Mouse (Mus musculus): ENCODE results near the gene Vps29. TPM values are rescaled to one million over a fixed set of nuclear protein-coding genes. Genes with fewer than 3 reads are reported as not detected.

The Vps29 gene
- polyA plus RNA-seq, 1 experiment = 148 TPM

- Histone ChIP-seq H3K79me3 (ENCODE audit: low read depth) (no peaks in the 10 kb centered on the region), H3ac (ENCODE audit: control insufficient read depth, insufficient read length, low read depth) (no peak overlapping the region), H3K4me3 (ENCODE audit: insufficient read depth, poor library complexity, severe bottlenecking) (no peak overlapping the region), H3K36me3 (ENCODE audit: control insufficient read depth, insufficient read depth) (no peaks in the 10 kb centered on the region), H3K79me2 (ENCODE audit: control insufficient read depth, insufficient read depth) (no peaks in the 10 kb centered on the region), H3K27me3 (ENCODE audit: control insufficient read depth, insufficient read depth, insufficient read length) (no peaks in the 10 kb centered on the region)
- no peak for TF ChIP-seq USF1 (IDR thresholded peaks at IDR 0.05; ENCODE audit: low read depth)
- TF ChIP-seq MYOD1 (IDR thresholded peaks at IDR 0.05; ENCODE audit: control insufficient read depth, insufficient read length, low read depth) = no peak
- TF ChIP-seq MYOG (IDR thresholded peaks at IDR 0.05; ENCODE audit: control insufficient read depth, extremely low read depth, insufficient read length) = no peak
- no peak for TF ChIP-seq FOSL1 (IDR thresholded peaks at IDR 0.05; ENCODE audit: insufficient read depth, low read length, poor library complexity, severe bottlenecking)
- TF ChIP-seq CTCF (IDR thresholded peaks at IDR 0.05; ENCODE audit: control insufficient read depth, insufficient read depth, insufficient read length) = no peak
- TF ChIP-seq MAX (IDR thresholded peaks at IDR 0.05) = no peak
- TF ChIP-seq CEBPB (IDR thresholded peaks at IDR 0.05; ENCODE audit: low read depth) = no peak
Observed at GRCm38 (mm10) chr5:122412826-122413225, 58.7 kb downstream of the Vps29 start.

DNA sequence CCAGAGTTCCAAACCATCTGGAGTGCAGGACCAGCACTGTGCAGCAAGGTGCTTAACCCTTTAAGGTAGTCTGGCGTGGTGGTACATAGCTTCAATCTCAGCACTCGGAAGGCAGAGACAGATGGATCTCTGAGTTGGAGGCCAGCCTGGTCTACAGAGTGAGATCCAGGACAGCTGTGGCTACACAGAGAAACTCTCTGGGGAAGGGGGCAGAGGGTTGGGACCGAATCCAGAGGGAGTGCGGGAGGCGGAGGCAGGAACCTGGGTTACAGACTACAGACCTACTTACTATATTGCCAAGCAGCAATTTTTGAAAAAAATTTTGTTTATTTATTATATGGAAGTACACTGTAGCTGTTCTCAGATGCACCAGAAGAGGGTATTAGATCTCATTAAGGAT, 60.2 kb downstream of the Vps29 start:
- no peaks in the 10 kb centered on the region for H3K79me2 ChIP-seq (ENCODE audit: control insufficient read depth, insufficient read depth)
- no peak overlapping the region for H3K4me3 ChIP-seq (ENCODE audit: insufficient read depth, poor library complexity, severe bottlenecking)
- no peaks in the 10 kb centered on the region for H3K36me3 ChIP-seq (ENCODE audit: control insufficient read depth, insufficient read depth)
- no peak overlapping the region for H3ac ChIP-seq (ENCODE audit: control insufficient read depth, insufficient read length, low read depth)
- no peaks in the 10 kb centered on the region for H3K79me3 ChIP-seq (ENCODE audit: low read depth)
- H3K27me3 ChIP-seq (ENCODE audit: control insufficient read depth, insufficient read depth, insufficient read length) = no peaks in the 10 kb centered on the region
- TF ChIP-seq CTCF (IDR thresholded peaks at IDR 0.05; ENCODE audit: control insufficient read depth, insufficient read depth, insufficient read length) = no peak
- no peak for TF ChIP-seq CEBPB (IDR thresholded peaks at IDR 0.05; ENCODE audit: low read depth)
- no peak for TF ChIP-seq MYOD1 (IDR thresholded peaks at IDR 0.05; ENCODE audit: control insufficient read depth, insufficient read length, low read depth)
- TF ChIP-seq MAX (IDR thresholded peaks at IDR 0.05) = no peak
- TF ChIP-seq USF1 (IDR thresholded peaks at IDR 0.05; ENCODE audit: low read depth) = no peak
- TF ChIP-seq MYOG (IDR thresholded peaks at IDR 0.05; ENCODE audit: control insufficient read depth, extremely low read depth, insufficient read length) = no peak
- no peak for TF ChIP-seq FOSL1 (IDR thresholded peaks at IDR 0.05; ENCODE audit: insufficient read depth, low read length, poor library complexity, severe bottlenecking)

Other genes with a start within 250 kb of the Vps29 start
- gene Ccdc63, start 213.5 kb upstream of the Vps29 start, polyA plus RNA-seq (2012; fragmentation: generic; extraction: Trizol) = not detected
- gene Ppp1cc, start 196.1 kb upstream of the Vps29 start, polyA plus RNA-seq (2012; fragmentation: generic; extraction: Trizol) = 183 TPM
- 0.02 TPM for gene Hvcn1, start 147.6 kb upstream of the Vps29 start, polyA plus RNA-seq (2012; fragmentation: generic; extraction: Trizol)
- gene Tctn1, start 89.9 kb upstream of the Vps29 start, polyA plus RNA-seq (2012; fragmentation: generic; extraction: Trizol) = 2.6 TPM
- 6.3 TPM for gene Pptc7, start 70.0 kb upstream of the Vps29 start, polyA plus RNA-seq (2012; fragmentation: generic; extraction: Trizol)
- 0.73 TPM for gene Rad9b, start 136 bp upstream of the Vps29 start, polyA plus RNA-seq (2012; fragmentation: generic; extraction: Trizol)
- gene Gpn3, start 17.5 kb downstream of the Vps29 start, polyA plus RNA-seq (2012; fragmentation: generic; extraction: Trizol) = 35.9 TPM
- gene Fam216a, start 18.0 kb downstream of the Vps29 start, polyA plus RNA-seq (2012; fragmentation: generic; extraction: Trizol) = 49.5 TPM
- gene Arpc3, start 37.5 kb downstream of the Vps29 start, polyA plus RNA-seq (2012; fragmentation: generic; extraction: Trizol) = 185 TPM
- 45.3 TPM for gene Anapc7, start 67.3 kb downstream of the Vps29 start, polyA plus RNA-seq (2012; fragmentation: generic; extraction: Trizol)
- 101 TPM for gene Atp2a2, start 147.9 kb downstream of the Vps29 start, polyA plus RNA-seq (2012; fragmentation: generic; extraction: Trizol)